Mouse (Mus musculus) lung, adult 2 months (tissue): ENCODE data around the gene Spindoc.

Experiments
- CTCF ChIP-seq: fragments of 200-500 bp; IDR thresholded peaks from 2 replicates; pipeline ENCODE4 v1.5.1; 2011; ENCODE audit warnings: mild to moderate bottlenecking, low read length, control low read depth; ENCODE audit not compliant: insufficient read depth
- POLR2A ChIP-seq: fragments of 200-500 bp; IDR thresholded peaks from 2 replicates; pipeline ENCODE4 v1.6.1; 2011; ENCODE audit warnings: low read depth, mild to moderate bottlenecking, control low read depth, low read length, borderline replicate concordance; ENCODE audit errors: extremely low read depth

GRCm38 (mm10) chr19:7424131-7424530, 41.3 kb upstream of the Spindoc start:
- no peak for TF ChIP-seq POLR2A
- no peak for TF ChIP-seq CTCF
